Mouse (Mus musculus) liver, embryonic 14 days (tissue): ENCODE results near the gene Lamtor4. TPM values are rescaled to one million over a fixed set of nuclear protein-coding genes. Genes with fewer than 3 reads are reported as not detected.

Source experiments
- polyA plus RNA-seq: library from polyadenylated mRNA; depleted of rRNA; stranded (reverse); fragments of >200 nt; gene quantifications from 2 replicates; pipeline ENCODE4 v1.2.3, GENCODE M21; 2012; rRNA removed

Lamtor4 gene
- polyA plus RNA-seq, result 34.9 and 35.6 TPM in 2 replicates

GRCm38 (mm10) chr5:138255353-138256093, at the start of gene Lamtor4:
Gene Lamtor4, plus strand, starts transcription at chr5:138255482.

GRCm38 (mm10) chr5:138225700-138226099, 29.6 kb upstream of the Lamtor4 start, which contains the start of gene Nxpe5:
Gene Nxpe5, plus strand, starts transcription at chr5:138225898.

GRCm38 (mm10) chr5:138263260-138264206, 8.3 kb downstream of the Lamtor4 start, which contains the start of gene BC037034:
Gene BC037034, minus strand, starts transcription at chr5:138264033.

GRCm38 (mm10) chr5:138272409-138272923, 17.2 kb downstream of the Lamtor4 start, which contains the start of gene Gal3st4:
Gene Gal3st4, minus strand, starts transcription at chr5:138272840.

GRCm38 (mm10) chr5:138279585-138280424, 24.5 kb downstream of the Lamtor4 start, which contains the start of the genes Gm43720, Gpc2 and Stag3:
Gene Gm43720, minus strand, starts transcription at chr5:138279958.
Gene Gpc2, minus strand, starts transcription at chr5:138280005.
Gene Stag3, plus strand, starts transcription at chr5:138280240.

Other genes starting within 250 kb of the Lamtor4 start
- gene Smok3a, start 234.2 kb upstream of the Lamtor4 start, polyA plus RNA-seq, result not detected in 2 replicates
- gene Smok3b, start 234.1 kb upstream of the Lamtor4 start, polyA plus RNA-seq, result not detected in 2 replicates
- not detected in 2 replicates for gene Smok3c, start 202.3 kb upstream of the Lamtor4 start, polyA plus RNA-seq
- gene Zkscan1, start 170.4 kb upstream of the Lamtor4 start, polyA plus RNA-seq, result 2.4 and 2.7 TPM in 2 replicates
- gene Zscan21, start 138.6 kb upstream of the Lamtor4 start, polyA plus RNA-seq, result 8.4 and 8.6 TPM in 2 replicates
- 1.1 and 1.3 TPM in 2 replicates for gene Zfp113, start 99.7 kb upstream of the Lamtor4 start, polyA plus RNA-seq
- 59.9 and 71.7 TPM in 2 replicates for gene Cops6, start 94.4 kb upstream of the Lamtor4 start, polyA plus RNA-seq
- 11.7 and 12.6 TPM in 2 replicates for gene Ap4m1, start 83.5 kb upstream of the Lamtor4 start, polyA plus RNA-seq
- 136 TPM in 2 replicates for gene Mcm7, start 83.1 kb upstream of the Lamtor4 start, polyA plus RNA-seq
- 26.7 and 32.9 TPM in 2 replicates for gene Taf6, start 68.0 kb upstream of the Lamtor4 start, polyA plus RNA-seq
- gene Cnpy4, start 68.0 kb upstream of the Lamtor4 start, polyA plus RNA-seq, result 10.2 and 10.4 TPM in 2 replicates
- 1.9 TPM in 2 replicates for gene Mblac1, start 61.2 kb upstream of the Lamtor4 start, polyA plus RNA-seq
- gene Nxpe5, start 29.6 kb upstream of the Lamtor4 start, polyA plus RNA-seq, result 0.07 and 0.16 TPM in 2 replicates
- gene BC037034, start 8.6 kb downstream of the Lamtor4 start, polyA plus RNA-seq, result 19.6 and 21.8 TPM in 2 replicates
- gene Gal3st4, start 17.4 kb downstream of the Lamtor4 start, polyA plus RNA-seq, result 0.02 TPM in 1 of 2 replicates, not detected in the other
- gene Gm43720, start 24.5 kb downstream of the Lamtor4 start, polyA plus RNA-seq, result 0.02 TPM in 1 of 2 replicates, not detected in the other
- gene Gpc2, start 24.5 kb downstream of the Lamtor4 start, polyA plus RNA-seq, result 1.4 and 2.2 TPM in 2 replicates
- 2.3 and 4.1 TPM in 2 replicates for gene Stag3, start 24.8 kb downstream of the Lamtor4 start, polyA plus RNA-seq
- gene Pvrig, start 86.5 kb downstream of the Lamtor4 start, polyA plus RNA-seq, result 0.26 and 0.29 TPM in 2 replicates
- gene Zfp157, start 186.0 kb downstream of the Lamtor4 start, polyA plus RNA-seq, result 2.2 and 2.4 TPM in 2 replicates